Mouse (Mus musculus) granulocyte monocyte progenitor cell, adult 5-6 weeks (primary cell): Measurements from ENCODE around the gene Uba52. TPM values are rescaled to one million over a fixed set of nuclear protein-coding genes. Genes with fewer than 3 reads are reported as not detected.

Experiments
- ATAC-seq: replicated peaks from 2 replicates; pipeline ENCODE4 v1.8.0; 2016; ENCODE audit warnings: mild to moderate bottlenecking, moderate TSS enrichment, inconsistent platforms; ENCODE audit not compliant: poor library complexity, severe bottlenecking
- total RNA-seq, 2 experiments: library from RNA; stranded (forward) in 1 of 2; stranded (reverse) in 1 of 2; fragments of 200-712, 200-1000 nt in 1 of 2; fragments of >200 nt in 1 of 2; fragmentation: Nextera tagmentation in 1 of 2; gene quantifications; 2 replicates each; pipeline ENCODE4 v1.2.3; 2014 to 2017

Uba52 gene
- total RNA-seq, 2 experiments from 2014 or later: 2,675 to 3,231 TPM

DNA sequence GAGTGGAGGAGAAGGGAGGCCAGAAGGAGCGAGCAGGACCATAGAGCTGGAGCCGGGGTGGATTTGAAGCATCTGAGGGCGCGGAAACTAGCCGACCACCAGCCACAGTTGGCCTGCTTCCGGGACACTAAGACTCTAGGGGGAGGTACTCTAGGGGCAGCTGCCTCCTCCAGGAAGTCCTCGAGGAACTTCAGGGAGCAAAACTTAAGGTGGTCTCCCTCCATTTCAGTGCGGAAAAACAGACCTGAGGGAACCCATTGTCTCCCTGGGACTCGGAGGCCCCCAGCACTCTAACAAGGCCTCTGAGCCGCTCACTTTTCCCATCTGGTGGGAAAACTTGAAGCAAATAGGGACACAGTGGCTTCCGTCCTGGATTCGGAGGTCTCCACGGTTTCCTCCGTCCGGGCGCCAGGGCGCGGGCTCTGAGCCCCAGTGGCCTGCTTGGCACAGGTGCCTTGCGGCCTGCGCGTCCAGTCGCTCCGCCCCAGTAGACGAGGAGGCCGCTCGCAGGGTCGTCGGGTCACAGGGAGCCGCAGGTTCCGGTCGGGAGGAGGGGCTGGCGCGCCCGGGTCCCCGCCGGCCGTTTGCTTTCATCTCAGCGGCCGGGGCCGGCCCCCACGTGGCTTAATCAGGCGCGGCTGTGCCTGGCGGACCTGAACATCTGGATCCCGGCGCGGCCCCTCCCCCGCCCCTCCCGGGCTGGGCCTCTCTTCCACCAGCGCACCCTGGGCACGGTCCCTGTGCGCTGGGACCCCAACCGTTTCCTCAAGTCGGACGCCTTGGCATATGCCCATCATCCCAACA, 22.4 kb downstream of the Uba52 start:
- peak; percentile 61 for ATAC-seq

DNA sequence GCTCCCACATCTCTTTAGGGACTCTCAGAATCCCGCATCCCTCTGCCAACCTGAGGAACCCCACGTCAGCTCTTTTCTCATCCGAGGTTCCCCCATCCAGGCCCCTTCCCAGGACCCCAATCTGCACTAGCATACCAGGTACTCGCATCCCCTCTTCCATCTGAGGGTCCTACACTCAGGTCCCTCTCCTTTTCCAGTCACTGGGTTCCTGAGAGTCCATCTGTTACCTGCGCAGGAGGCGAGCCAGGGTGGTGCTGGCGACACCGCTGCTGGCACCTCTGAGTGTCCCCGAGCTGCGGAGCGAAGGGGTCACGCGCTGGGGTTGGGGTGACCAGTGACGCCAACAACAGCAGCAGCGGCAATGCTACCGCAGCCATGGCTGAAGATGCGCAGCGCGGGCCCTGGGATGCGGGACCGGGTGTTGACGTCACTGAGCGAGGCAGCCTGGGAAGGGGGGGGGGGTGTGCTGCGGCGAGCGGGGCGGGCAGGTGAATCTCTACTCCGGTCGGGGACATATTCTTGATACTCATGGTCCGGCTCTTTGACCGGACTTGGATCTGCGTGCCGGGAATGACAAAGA, 23.6 kb downstream of the Uba52 start, which contains the start of gene Tmem59l:
Gene Tmem59l, minus strand, starts transcription at position 418 of the 580 bp plus-strand sequence.
- no peak for ATAC-seq

DNA sequence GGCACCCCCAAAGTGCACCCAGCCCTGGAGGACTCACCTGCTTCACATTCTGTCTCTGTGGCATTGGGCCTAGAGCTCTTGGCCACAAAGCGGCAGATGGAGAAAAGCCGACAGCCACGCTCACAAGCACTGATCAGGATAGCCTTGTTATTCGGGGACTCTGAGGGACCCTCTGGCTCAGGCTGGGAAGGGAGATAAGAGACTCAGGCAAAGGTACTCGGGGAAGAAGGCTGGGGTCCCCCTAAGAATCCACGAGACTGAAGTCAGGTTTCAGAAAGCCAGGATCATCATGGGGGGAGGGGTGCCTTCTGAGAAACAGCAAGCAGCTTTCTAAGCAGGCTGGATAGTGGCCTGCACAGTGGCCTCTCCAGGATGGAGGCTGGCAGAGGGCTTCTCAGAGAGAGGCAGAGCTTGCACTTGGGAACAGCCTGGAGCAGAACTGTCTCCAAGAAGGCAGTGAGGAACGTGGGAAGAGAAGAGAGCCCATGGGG, 24.4 kb downstream of the Uba52 start:
- ATAC-seq: no peak

DNA sequence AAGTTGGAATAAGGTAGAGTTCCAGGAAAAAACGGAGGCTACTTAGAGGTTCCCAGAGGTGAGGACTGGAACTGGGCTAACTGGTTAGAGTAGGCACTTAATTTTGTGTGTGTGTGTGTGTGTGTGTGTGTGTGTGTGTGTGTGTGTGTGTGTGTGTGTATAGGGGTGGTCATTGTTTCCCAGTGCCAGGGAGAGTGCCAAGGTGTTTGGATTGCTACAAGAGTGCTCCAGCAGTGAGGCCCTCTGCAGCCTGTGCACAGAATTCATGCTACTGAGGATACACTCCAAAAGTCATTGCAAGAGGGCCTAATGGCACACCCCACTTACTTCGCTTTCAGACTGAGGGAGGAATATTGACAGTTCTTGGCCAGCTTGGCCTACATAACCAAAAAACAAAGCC, 27.7 kb downstream of the Uba52 start:
- ATAC-seq: no peak

GRCm38 (mm10) chr8:70481908-70482307, 28.7 kb downstream of the Uba52 start:
- no peak for ATAC-seq

DNA sequence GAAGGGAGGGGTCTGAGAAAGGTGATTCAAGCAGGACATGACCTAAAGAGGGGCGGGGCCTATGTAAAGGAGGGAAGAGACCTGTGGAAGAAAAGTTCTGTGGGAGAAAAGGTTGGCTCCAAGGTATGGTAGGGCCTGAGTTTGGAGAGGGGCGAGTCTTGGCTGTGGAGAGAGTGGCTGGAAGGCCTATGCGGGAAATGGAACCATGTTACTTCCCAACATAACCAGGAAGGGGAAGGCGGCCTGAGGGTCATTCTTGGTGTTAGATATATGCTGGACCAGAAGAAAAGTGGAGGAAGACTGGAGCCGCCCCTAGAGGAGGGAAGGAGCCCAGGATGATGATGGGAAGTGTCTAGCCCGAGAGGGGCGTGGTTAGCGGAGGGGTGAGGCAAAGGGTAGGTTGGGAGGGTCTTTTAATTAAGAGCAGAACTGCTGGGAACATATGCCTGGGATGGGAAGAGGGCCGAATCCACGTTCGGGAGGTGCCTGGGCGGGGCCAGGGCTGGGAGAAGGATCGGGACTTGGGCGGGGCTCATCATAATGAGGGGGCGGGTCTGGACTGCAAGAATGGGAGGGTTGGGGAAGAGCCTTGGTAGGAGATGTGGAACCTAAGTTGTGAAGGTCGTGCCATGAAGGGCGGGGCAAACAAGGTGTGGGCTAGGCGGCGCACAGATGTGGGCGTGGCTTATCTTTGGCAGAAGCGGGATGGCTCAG, 33.2 kb downstream of the Uba52 start:
- peak; percentile 59 for ATAC-seq

DNA sequence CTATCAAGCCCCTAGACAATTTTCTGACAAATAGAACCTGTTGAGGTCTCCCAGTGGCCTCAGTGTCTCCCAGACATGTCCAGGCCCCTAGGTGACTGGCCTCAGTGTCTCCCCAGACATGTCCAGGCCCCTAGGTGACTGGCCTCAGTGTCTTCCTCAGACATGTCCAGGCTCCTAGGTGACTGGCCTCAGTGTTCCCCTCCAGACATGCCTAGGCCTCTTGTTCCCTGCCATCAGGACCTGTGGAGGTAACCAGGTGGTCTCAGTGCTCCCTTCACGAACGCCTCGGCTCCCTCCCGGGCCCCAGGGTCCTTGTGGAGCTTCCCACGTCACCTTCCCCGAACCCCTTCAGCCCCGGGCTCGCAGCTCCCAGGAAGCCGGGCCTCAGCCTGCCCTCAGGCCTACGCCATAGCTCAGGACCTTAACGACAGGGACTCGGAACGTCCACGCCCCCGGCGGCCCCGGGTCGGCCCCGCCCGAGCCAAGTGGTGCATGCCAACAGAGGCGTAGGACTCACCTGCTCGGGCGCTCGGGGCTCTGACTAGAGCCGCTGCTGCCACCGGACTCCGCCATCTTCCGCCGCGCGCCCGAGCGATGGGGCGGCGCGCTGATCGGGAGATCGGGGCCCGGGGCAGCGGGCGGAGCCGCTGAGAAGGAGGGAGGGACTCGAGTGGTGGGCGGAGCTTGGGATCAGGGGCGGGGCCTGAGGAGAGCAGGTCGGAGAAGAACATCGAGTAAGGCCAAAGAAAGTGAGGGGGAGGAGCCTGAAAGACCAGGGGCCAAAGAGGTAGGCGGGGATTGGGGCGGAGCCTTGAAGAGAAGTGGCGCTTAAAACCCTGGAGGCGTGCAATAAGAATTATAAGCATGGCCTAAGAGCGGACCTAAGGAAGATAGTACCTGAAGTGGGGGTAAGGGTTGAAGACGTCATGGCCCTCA, 34.0 kb downstream of the Uba52 start, which contains the start of gene Klhl26:
Gene Klhl26, minus strand, starts transcription at position 636 of the 936 bp plus-strand sequence.
- ATAC-seq: peak; percentile 96

- no peak for ATAC-seq
Measured at GRCm38 (mm10) chr8:70471856-70472255, 38.7 kb downstream of the Uba52 start.

DNA sequence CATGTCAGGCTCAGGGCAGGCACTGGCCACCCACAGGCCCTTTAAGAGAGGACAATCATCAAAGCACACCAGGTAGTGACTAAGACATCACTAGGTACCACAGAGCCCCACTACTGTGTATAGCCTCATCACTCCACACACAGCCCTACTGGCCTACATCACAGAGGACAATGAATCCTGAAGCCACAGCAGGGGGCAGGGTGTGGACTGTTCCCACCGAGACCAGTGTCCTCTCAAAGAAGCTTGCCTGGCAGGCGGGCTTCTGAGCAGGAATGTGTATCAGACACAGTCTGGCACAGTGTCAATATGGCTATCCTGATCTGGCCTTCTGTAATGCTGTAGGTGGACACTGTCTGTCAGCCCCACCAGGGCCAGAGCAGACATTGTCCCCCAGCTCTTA, 40.7 kb downstream of the Uba52 start:
- ATAC-seq: no peak

- peak; percentile 25; the same call in 1 of the 2 replicates for ATAC-seq
Measured at GRCm38 (mm10) chr8:70469295-70469916, 41.2 kb downstream of the Uba52 start.

DNA sequence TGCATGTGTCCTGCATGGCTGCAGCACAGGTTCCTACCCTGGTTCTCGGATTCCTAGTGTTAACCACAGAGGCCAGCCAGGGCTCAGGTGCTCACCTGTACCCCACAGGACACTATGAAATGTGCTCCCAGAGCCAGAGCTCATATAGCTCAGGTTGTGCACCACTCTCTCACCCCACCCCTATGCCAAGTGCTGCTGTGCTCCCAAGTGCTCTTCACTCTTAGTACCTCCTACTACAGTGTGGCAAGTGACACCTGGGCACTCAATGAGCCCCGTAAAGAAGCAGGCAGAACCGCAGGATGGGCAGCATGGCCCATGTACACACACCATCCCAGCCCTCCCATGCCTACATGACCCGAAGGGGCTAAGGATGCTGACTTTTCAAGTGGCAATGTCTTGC, 41.9 kb downstream of the Uba52 start:
- ATAC-seq: no peak

GRCm38 (mm10) chr8:70467907-70468306, 42.7 kb downstream of the Uba52 start:
- ATAC-seq: no peak

DNA sequence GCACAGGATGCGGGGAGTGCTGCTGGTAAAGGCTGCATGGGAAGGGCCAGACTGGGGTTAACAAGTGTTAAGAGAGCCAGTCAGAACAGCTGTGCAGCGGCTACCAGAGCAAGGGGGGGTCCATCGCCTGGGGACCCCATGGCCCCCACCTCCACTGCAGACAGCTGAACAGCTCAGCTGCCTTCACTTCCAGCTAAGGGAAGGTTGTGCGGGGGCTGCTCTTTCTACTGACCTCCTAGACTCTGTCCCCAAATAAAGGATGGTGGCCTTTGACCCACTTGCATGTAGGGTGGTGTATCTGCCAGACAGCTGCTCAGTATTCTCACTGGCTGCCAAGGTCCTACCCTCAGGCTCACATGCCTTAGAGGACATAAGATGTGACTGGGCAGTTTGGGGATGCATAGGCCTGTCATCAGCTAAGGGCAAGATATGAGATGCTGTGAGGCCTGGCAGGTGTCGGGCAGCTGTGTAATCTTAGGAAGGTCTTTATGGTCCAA, 43.3 kb downstream of the Uba52 start:
- ATAC-seq: no peak

DNA sequence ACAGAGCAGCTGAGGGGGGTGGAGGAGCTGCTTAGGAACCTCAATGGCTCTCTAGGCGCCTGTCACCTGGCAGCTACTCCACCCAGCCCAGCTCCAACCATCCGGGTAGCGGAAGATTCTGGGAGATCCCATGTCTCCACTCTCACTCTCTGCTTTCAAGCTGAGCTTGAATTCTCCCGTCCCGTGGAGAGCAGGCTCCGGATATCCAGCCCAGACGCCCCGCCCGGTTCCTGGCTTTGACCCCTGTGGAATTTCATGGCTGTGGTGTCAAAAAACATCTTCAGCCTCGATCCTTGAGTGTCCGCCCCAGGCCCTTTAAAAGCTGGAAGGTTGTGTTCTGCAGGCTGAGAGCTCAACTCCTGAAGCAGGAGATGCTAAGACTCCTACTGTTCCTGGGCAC, 43.8 kb downstream of the Uba52 start:
- ATAC-seq: no peak

DNA sequence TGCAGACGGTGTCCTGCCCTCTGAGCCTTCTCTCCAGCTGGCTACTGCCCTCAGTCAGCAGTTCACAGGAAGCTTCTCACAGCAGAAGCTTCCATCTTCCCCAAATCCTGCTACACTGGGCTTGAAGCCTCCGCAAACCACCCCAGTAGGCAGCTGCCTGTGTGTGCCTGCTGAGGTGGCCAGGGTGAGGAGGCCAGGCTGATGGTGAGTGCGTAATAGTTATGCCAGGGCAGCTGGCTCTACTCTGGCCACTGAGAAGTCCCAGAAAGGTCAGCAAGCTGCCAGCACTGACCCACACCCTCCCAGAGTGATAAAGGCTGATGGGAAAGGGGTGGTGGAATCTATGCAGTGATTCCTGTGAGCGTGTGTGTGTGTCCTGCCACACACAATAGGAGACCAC, 44.3 kb downstream of the Uba52 start:
- ATAC-seq: no peak

DNA sequence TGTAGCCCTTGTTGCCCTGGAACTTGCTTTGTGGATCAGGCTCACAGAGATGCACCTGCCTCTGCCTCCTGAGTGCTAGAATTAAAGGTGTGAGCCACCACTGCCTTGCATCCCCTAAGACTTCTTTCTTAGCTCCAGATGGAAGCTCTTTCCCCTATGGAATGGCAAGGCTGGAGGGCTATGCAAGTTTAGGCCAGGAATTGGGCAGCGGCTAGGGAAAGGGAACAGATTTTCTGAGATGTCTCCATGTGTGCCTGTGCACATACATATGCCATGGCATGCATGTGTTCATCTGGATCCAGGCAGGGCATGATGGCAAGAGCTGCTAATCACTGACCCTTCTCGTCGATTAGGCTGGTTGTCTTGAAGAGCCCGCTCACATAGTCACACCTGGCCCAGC, 44.9 kb downstream of the Uba52 start:
- no peak for ATAC-seq

DNA sequence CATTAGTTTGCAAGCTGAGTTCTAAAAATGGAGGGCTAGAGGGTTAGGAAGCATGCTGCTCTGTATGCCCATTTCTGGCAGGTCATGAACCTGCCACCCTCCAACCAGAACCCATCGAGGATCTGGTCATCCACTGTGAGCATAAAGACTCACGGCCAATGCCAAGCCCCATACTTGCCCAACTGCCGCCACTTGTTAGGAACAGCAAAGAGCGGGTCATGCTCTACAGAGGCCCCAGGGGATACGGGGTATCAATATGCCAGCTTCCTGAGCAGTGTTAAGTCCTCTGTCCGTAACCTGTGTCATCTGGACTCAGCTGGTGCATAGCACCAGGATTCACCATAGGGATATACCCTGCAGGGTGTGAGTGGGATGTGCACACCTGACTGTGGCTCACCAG, 46.4 kb downstream of the Uba52 start:
- ATAC-seq: no peak

DNA sequence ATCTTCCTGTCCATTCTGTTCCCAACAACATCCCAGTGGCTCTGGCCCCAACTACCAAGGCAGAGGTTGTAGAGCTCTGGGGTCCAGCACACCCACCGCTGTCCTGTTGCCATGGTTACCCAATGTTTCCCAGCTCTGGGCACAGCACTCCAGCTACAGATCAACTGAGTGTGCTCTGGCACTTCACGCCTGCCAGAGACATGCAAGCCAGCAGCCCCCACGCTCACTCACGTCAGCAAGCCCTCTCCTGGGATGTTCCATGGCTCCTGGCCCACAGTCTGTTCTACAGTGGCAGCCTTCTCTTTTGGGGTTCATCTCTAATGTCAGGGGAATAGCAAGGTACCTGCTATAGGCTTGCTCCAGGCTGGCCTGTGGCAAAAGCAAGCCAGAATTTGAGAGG, 47.3 kb downstream of the Uba52 start:
- no peak for ATAC-seq

DNA sequence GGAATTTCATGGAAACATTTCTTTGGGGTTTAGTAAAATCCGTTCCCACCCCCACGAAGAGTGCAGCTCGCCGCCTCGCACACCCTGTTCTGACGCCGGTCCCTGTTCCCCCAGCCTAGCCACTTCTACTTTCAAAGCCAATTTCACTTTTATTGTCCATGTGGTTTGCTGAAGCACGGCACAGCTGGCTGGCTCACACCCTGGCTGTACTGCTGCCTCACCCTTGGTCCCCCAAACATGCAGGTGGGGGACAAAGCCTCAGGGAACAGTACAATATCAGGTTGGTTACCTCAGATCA, 48.1 kb downstream of the Uba52 start:
- ATAC-seq: no peak
